Mouse (Mus musculus) small intestine, adult 10 weeks (tissue): ENCODE results near the gene Zfp692. TPM values are rescaled to one million over a fixed set of nuclear protein-coding genes. Genes with fewer than 3 reads are reported as not detected.

Source experiments
- polyA plus RNA-seq: library from polyadenylated mRNA; stranded (reverse); fragments of 350-450 nt; fragmentation: Illumina TruSeq; extraction: RNeasy Lipid Tissue Mini Kit (QIAGEN cat#74804); gene quantifications from one replicate; pipeline ENCODE4 v1.2.3, GENCODE M21; 2014; ENCODE audit warnings: low replicate concordance

The Zfp692 gene
- polyA plus RNA-seq = 0.59 TPM

GRCm38 (mm10) chr11:58306860-58307308 is at the start of gene Zfp692:
Gene Zfp692 (plus strand): TSS chr11:58307069.

GRCm38 (mm10) chr11:58274572-58274971 is 32.3 kb upstream of the Zfp692 start, which contains the start of gene 4930438A08Rik:
Gene 4930438A08Rik (plus strand): TSS chr11:58274799.

GRCm38 (mm10) chr11:58330276-58331148 is 23.6 kb downstream of the Zfp692 start, which contains the start of the genes Zfp672 and Sh3bp5l:
Gene Zfp672 (minus strand): TSS chr11:58330339.
Gene Sh3bp5l (plus strand): TSS chr11:58330724.

Other genes starting within 250 kb of the Zfp692 start
- gene Gm12248, start 213.9 kb upstream of the Zfp692 start, polyA plus RNA-seq = not detected
- 16.6 TPM for gene Cnot8, start 202.9 kb upstream of the Zfp692 start, polyA plus RNA-seq
- 1.6 TPM for gene Gemin5, start 138.5 kb upstream of the Zfp692 start, polyA plus RNA-seq
- gene Mrpl22, start 135.4 kb upstream of the Zfp692 start, polyA plus RNA-seq = 20.5 TPM
- gene Igtp, start 107.5 kb upstream of the Zfp692 start, polyA plus RNA-seq = 31.3 TPM
- 23.6 TPM for gene Irgm2, start 107.5 kb upstream of the Zfp692 start, polyA plus RNA-seq
- gene 4930438A08Rik, start 32.3 kb upstream of the Zfp692 start, polyA plus RNA-seq = not detected
- gene Zfp672, start 23.3 kb downstream of the Zfp692 start, polyA plus RNA-seq = 52.8 TPM
- 0.63 TPM for gene Sh3bp5l, start 23.7 kb downstream of the Zfp692 start, polyA plus RNA-seq
- 654 TPM for gene Lypd8, start 72.0 kb downstream of the Zfp692 start, polyA plus RNA-seq
- gene 1810065E05Rik, start 114.0 kb downstream of the Zfp692 start, polyA plus RNA-seq = 0.52 TPM
- not detected for gene Gm12253, start 125.5 kb downstream of the Zfp692 start, polyA plus RNA-seq
- not detected for gene Lypd9, start 145.9 kb downstream of the Zfp692 start, polyA plus RNA-seq
- gene Olfr30, start 155.2 kb downstream of the Zfp692 start, polyA plus RNA-seq = not detected
- gene Olfr332, start 185.5 kb downstream of the Zfp692 start, polyA plus RNA-seq = not detected
- not detected for gene Olfr331, start 195.5 kb downstream of the Zfp692 start, polyA plus RNA-seq
- not detected for gene Olfr330, start 227.8 kb downstream of the Zfp692 start, polyA plus RNA-seq
- not detected for gene Olfr329-ps, start 239.4 kb downstream of the Zfp692 start, polyA plus RNA-seq
- gene Olfr328, start 248.6 kb downstream of the Zfp692 start, polyA plus RNA-seq = not detected